Mouse (Mus musculus) intestine, postnatal 0 days (tissue): ENCODE data around the gene Clec16a. TPM values are rescaled to one million over a fixed set of nuclear protein-coding genes. Genes with fewer than 3 reads are reported as not detected.

Source experiments
- ATAC-seq: fragments of 200-750 bp; cut with Nextera tagmentation; 2 replicates; pipeline ENCODE4 v1.8.0; 2017; ENCODE audit warnings: mild to moderate bottlenecking, moderate TSS enrichment, moderate library complexity
- H3K27ac ChIP-seq: fragments of 300-500 bp; sonication (generic); 2 replicates; pipeline ENCODE4 v1.5.1; 2014; ENCODE audit warnings: mild to moderate bottlenecking, low read depth, low read length, moderate library complexity
- H3K27me3 ChIP-seq: fragments of 300-500 bp; sonication (generic); replicated peaks from 2 replicates; pipeline ENCODE4 v1.6.1; 2014; ENCODE audit warnings: low read length, mixed read lengths; ENCODE audit not compliant: control insufficient read depth, insufficient read depth
- H3K36me3 ChIP-seq: fragments of 300-500 bp; sonication (generic); 2 replicates; pipeline ENCODE4 v1.6.1; 2014; ENCODE audit warnings: mild to moderate bottlenecking, moderate library complexity; ENCODE audit not compliant: control insufficient read depth, insufficient read depth
- H3K4me1 ChIP-seq: fragments of 300-500 bp; sonication (generic); replicated peaks from 2 replicates; pipeline ENCODE4 v1.6.1; 2014; ENCODE audit warnings: antibody characterized with exemption, low read length, mixed read lengths; ENCODE audit not compliant: control insufficient read depth, insufficient read depth
- H3K4me2 ChIP-seq: fragments of 300-500 bp; sonication (generic); replicated peaks from 2 replicates; pipeline ENCODE4 v1.6.1; 2014; ENCODE audit warnings: low read depth, mild to moderate bottlenecking, moderate library complexity
- H3K4me3 ChIP-seq: fragments of 300-500 bp; sonication (generic); 2 replicates; pipeline ENCODE4 v1.5.1; 2014; ENCODE audit warnings: low read depth, low read length
- H3K9ac ChIP-seq: fragments of 300-500 bp; sonication (generic); 2 replicates; pipeline ENCODE4 v1.6.1; 2014; ENCODE audit warnings: mild to moderate bottlenecking, low read depth, low read length
- H3K9me3 ChIP-seq: fragments of 300-500 bp; sonication (generic); 2 replicates; pipeline ENCODE4 v1.6.1; 2016; ENCODE audit warnings: mixed run types; ENCODE audit not compliant: control insufficient read depth
- CTCF ChIP-seq: sonication (generic); IDR thresholded peaks from 2 replicates; pipeline ENCODE4 v1.5.1; 2016; ENCODE audit warnings: low read depth, mild to moderate bottlenecking, control low read depth, antibody characterized with exemption, moderate library complexity
- WGBS: fragments of 180-500 bp; shearing (Covaris S2); extraction: QIAGEN DNeasy Blood & Tissue Kit; methylation state at CpG from one replicate; pipeline ENCODE4 v1.1.7; 2014; 5-methylcytosine and 5-hydroxymethylcytosine counted together
- polyA plus RNA-seq: library from polyadenylated mRNA; unstranded; fragments of >200 nt; fragmentation: Nextera tagmentation; extraction: Ambion mirVana; gene quantifications from 2 replicates; pipeline ENCODE4 v1.2.1, GENCODE M21; 2015

Clec16a gene
- polyA plus RNA-seq, 1 experiment from 2014 or later = 30.4 TPM

- TF ChIP-seq CTCF = no peak
- no peaks in the 10 kb centered on the region for H3K9me3 ChIP-seq
- H3K27ac ChIP-seq = 0 out of 2 replicates have a peak overlapping the region, but pooled peaks have one; percentile 97
- 0 out of 2 replicates have a peak, but pooled peaks cover 8% of the 10 kb centered on the region for H3K4me1 ChIP-seq
- whole genome bisulfite sequencing = 71% methylated on average over 4 of the region's 4 CpGs
- no peak for ATAC-seq
- H3K36me3 ChIP-seq = no peaks in the 10 kb centered on the region
- no peak overlapping the region for H3K4me2 ChIP-seq
- no peak overlapping the region for H3K4me3 ChIP-seq
- no peak overlapping the region for H3K9ac ChIP-seq
- no peaks in the 10 kb centered on the region for H3K27me3 ChIP-seq
Observed at GRCm38 (mm10) chr16:10786782-10787547, 241.8 kb downstream of the Clec16a start.

DNA sequence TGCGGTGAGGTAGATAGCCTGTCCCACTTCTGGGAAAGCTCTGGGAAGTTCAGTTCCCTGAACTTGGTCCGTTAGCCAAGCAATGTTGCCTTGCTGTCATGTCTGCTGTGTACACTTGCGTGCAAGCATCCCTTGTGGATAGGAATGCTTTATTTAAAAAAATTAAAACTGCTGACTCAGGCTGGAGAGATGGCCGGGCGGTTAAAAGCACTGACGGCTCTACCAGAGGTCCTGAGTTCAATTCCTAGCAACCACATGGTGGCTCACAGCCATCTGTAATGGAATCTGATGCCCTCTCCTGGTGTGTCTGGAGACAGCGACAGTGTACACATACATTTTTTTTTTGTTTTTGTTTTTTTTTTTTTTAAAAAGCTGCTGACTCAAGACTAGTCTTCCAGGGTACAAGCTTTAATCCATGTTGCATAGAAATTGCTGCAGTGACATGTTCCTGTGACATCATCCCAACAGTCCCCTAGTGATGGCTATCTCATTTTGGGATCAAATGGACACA is 242.5 kb downstream of the Clec16a start:
- Histone ChIP-seq H3K36me3 (no peaks in the 10 kb centered on the region), H3K4me3 (no peak overlapping the region), H3K9ac (no peak overlapping the region), H3K9me3 (no peaks in the 10 kb centered on the region), H3K4me2 (no peak overlapping the region), H3K27ac (no peak overlapping the region), H3K27me3 (no peaks in the 10 kb centered on the region), H3K4me1 (0 out of 2 replicates have a peak, but pooled peaks cover 8% of the 10 kb centered on the region)
- ATAC-seq = no peak
- TF ChIP-seq CTCF = peak; percentile 28; the same call in 1 of the 2 replicates
- 76% methylated on average over 7 of the region's 7 CpGs for WGBS

DNA sequence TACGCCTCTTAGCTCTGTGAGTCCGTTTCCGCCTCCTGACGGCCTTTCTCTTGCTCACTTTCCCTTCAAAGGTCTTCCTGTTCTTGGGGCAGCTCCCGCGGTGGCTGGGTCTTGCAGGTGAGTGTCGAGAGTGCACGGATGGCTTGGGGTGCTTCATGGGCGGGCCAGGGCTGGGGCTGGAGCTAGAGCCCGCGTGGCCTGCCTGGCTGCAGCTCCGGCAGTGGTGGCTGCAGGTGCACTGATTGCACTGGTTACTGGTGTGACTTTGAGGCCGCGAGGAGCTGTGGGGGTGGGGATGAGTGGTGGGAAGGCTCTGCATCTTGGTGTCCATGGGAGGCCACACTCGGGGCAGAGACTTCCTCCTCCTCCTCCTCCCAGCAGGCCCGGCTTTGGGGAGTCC is 243.1 kb downstream of the Clec16a start, which contains the start of gene Tnp2:
Tnp2 (minus strand) TSS at position 390 of the 400 bp plus-strand sequence.
- TF ChIP-seq CTCF = no peak
- Histone ChIP-seq H3K9me3 (no peaks in the 10 kb centered on the region), H3K4me1 (0 out of 2 replicates have a peak, but pooled peaks cover 8% of the 10 kb centered on the region), H3K36me3 (no peaks in the 10 kb centered on the region), H3K4me3 (no peak within 1 kb of the TSS), H3K4me2 (no peak within 1 kb of the TSS), H3K27me3 (no peaks in the 10 kb centered on the region), H3K9ac (no peak within 1 kb of the TSS), H3K27ac (no peak within 1 kb of the TSS)
- no peak for ATAC-seq
- WGBS = 45% methylated on average over 16 of the region's 16 CpGs

DNA sequence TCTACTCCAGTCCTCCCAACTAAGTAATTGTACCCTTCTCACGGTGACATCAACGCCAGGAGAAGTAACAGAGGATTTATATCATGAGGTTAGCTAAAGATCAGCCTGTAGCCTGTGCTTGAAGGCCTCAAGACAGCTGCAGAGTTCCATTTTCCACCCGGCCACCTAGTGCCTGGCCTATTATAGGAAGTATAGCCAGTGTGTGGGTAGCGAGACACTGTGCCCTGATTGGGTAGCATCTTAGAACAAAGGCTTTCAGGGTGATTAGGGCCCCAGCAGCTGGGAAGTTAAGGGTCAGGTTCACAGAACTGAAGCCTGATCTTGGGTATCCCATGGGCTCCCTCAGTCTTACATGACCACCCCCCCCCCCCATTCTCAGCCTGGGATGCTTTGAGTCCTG is 243.7 kb downstream of the Clec16a start:
- WGBS = 82% methylated on average over 4 of the region's 4 CpGs
- no peak for ATAC-seq

DNA sequence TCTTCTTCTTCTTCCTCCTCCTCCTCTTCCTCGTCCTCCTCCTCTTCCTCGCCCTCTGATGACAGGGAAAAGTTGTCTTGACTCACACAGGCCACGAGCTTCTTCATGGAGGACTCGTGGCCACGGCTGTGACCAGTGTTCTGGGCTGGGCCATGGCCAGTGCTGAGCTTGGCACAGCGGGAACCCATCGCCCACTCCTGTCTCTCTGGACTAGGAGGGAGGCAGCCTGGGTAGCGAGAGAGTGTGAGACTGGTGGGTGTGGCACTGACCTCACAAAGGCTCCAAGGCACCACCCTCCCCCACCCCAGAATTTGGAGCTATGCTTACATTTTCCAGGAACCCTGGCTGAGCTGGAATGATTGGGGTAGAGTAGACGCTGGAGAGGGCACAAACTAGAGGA is 245.6 kb downstream of the Clec16a start, which contains the start of gene Prm3:
Prm3 (minus strand) TSS at position 213 of the 400 bp plus-strand sequence.
- Histone ChIP-seq H3K4me3 (no peak within 1 kb of the TSS), H3K4me1 (no peaks in the 10 kb centered on the region), H3K27me3 (0 out of 2 replicates have a peak, but pooled peaks cover 6% of the 10 kb centered on the region), H3K36me3 (no peaks in the 10 kb centered on the region), H3K27ac (no peak within 1 kb of the TSS), H3K9ac (no peak within 1 kb of the TSS), H3K4me2 (no peak within 1 kb of the TSS), H3K9me3 (no peaks in the 10 kb centered on the region)
- whole genome bisulfite sequencing = 84% methylated on average over 9 of the region's 9 CpGs
- no peak for ATAC-seq
- no peak for TF ChIP-seq CTCF

More for the DNA sequence above, 243.7 kb downstream of the Clec16a start:
- H3K9ac ChIP-seq = no peak overlapping the region
- no peaks in the 10 kb centered on the region for H3K9me3 ChIP-seq
- no peak for TF ChIP-seq CTCF
- H3K4me2 ChIP-seq = no peak overlapping the region
- H3K4me3 ChIP-seq = no peak overlapping the region
- H3K4me1 ChIP-seq = 0 out of 2 replicates have a peak, but pooled peaks cover 6% of the 10 kb centered on the region
- H3K36me3 ChIP-seq = no peaks in the 10 kb centered on the region
- no peaks in the 10 kb centered on the region for H3K27me3 ChIP-seq
- H3K27ac ChIP-seq = no peak overlapping the region

Other genes starting within 250 kb of the Clec16a start
- gene Emp2, start 231.4 kb upstream of the Clec16a start, polyA plus RNA-seq = 8.7 and 9.5 TPM in 2 replicates
- 0.26 TPM in 1 of 2 replicates, not detected in the other for gene Tekt5, start 149.8 kb upstream of the Clec16a start, polyA plus RNA-seq
- 29.6 and 32.4 TPM in 2 replicates for gene Nubp1, start 133.4 kb upstream of the Clec16a start, polyA plus RNA-seq
- 1.7 and 1.9 TPM in 2 replicates for gene Tvp23a, start 98.0 kb upstream of the Clec16a start, polyA plus RNA-seq
- 0.42 and 0.64 TPM in 2 replicates for gene Ciita, start 65.3 kb upstream of the Clec16a start, polyA plus RNA-seq
- gene Dexi, start 2.3 kb upstream of the Clec16a start, polyA plus RNA-seq = 8.9 and 9.3 TPM in 2 replicates
- gene Socs1, start 240.2 kb downstream of the Clec16a start, polyA plus RNA-seq = 3.8 and 4.0 TPM in 2 replicates
- gene Tnp2, start 243.3 kb downstream of the Clec16a start, polyA plus RNA-seq = not detected in 2 replicates
- not detected in 2 replicates for gene Prm3, start 245.6 kb downstream of the Clec16a start, polyA plus RNA-seq